Mouse (Mus musculus) CH12.LX (cell line): ENCODE measurements around the gene Comt. TPM values are rescaled to one million over a fixed set of nuclear protein-coding genes. Genes with fewer than 3 reads are reported as not detected.

Experiments used
- DNase-seq: peaks from one replicate; pipeline ENCODE4 v3.0.0-alpha.2; 2013; ENCODE audit errors: extremely low read depth
- H3K27ac ChIP-seq: 2 replicates; pipeline ENCODE4 v1.5.1; 2012; ENCODE audit warnings: low read depth, mild to moderate bottlenecking, control low read depth, moderate library complexity; ENCODE audit not compliant: insufficient read depth
- H3K27me3 ChIP-seq: replicated peaks from 2 replicates; pipeline ENCODE3; 2012; ENCODE audit warnings: inconsistent platforms
- H3K36me3 ChIP-seq, 2 experiments: replicated peaks in 1 of 2; 2 replicates each; pipeline versions ENCODE3 to v1.6.1; 2012; ENCODE audit warnings: inconsistent platforms in 1 of 2, low read length in 1 of 2, mild to moderate bottlenecking in 1 of 2, mixed read lengths in 1 of 2, moderate library complexity in 1 of 2; ENCODE audit not compliant: control insufficient read depth in 1 of 2, insufficient read depth in 1 of 2
- H3K4me1 ChIP-seq, 2 experiments: 2 replicates each; pipeline ENCODE4 v1.6.1; 2012; ENCODE audit warnings: inconsistent platforms in 1 of 2, moderate library complexity in 1 of 2; ENCODE audit not compliant: insufficient read depth in 2 of 2, control insufficient read depth in 1 of 2
- H3K4me2 ChIP-seq: 2 replicates; pipeline ENCODE4 v1.6.1; 2012; ENCODE audit warnings: low read depth, mild to moderate bottlenecking, control low read depth; ENCODE audit not compliant: poor library complexity, insufficient read depth, severe bottlenecking
- H3K4me3 ChIP-seq, 3 experiments: fragments of 150-350 bp in 1 of 3; sonication (generic) in 1 of 3; replicated peaks in 1 of 3; 2 replicates each; pipeline versions ENCODE3 to v1.5.1; 2011 to 2012; ENCODE audit warnings: low read depth in 2 of 3, low read length in 2 of 3, mild to moderate bottlenecking in 2 of 3, moderate library complexity in 2 of 3, control low read depth in 1 of 3, improper control_type of control experiment in 1 of 3, inconsistent platforms in 1 of 3, mixed read lengths in 1 of 3; ENCODE audit not compliant: poor library complexity in 1 of 3
- H3K79me2 ChIP-seq: replicated peaks from 2 replicates; pipeline ENCODE4 v1.6.1; 2012; ENCODE audit warnings: mild to moderate bottlenecking, moderate library complexity; ENCODE audit not compliant: control insufficient read depth, poor library complexity, insufficient read depth, severe bottlenecking; ENCODE audit errors: extremely low read depth
- H3K9ac ChIP-seq: 2 replicates; pipeline ENCODE4 v1.6.1; 2012; ENCODE audit warnings: low read depth, mild to moderate bottlenecking, control low read depth, moderate library complexity; ENCODE audit not compliant: insufficient read depth
- H3K9me3 ChIP-seq: replicated peaks from 2 replicates; pipeline ENCODE3; 2012; ENCODE audit warnings: low read length, inconsistent platforms, mixed read lengths
- ELF1 ChIP-seq: IDR thresholded peaks from 2 replicates; pipeline ENCODE4 v1.6.1; 2014; ENCODE audit warnings: low read depth, mild to moderate bottlenecking, inconsistent platforms, low read length, improper control_type of control experiment
- ETS1 ChIP-seq: conservative IDR thresholded peaks from 2 replicates; pipeline ENCODE4 v1.6.1; 2012; ENCODE audit warnings: low read depth, mild to moderate bottlenecking, inconsistent platforms, low read length, improper control_type of control experiment, moderate library complexity
- HCFC1 ChIP-seq: IDR thresholded peaks from 2 replicates; pipeline ENCODE4 v1.6.1; 2012; ENCODE audit warnings: low read depth, mild to moderate bottlenecking, inconsistent platforms, low read length, improper control_type of control experiment
- KAT2A ChIP-seq: IDR thresholded peaks from 2 replicates; pipeline ENCODE4 v1.6.1; 2012; ENCODE audit warnings: low read length, improper control_type of control experiment, inconsistent platforms; ENCODE audit not compliant: insufficient replicate concordance
- MAFK ChIP-seq: IDR thresholded peaks from 2 replicates; pipeline ENCODE4 v1.6.1; 2011; ENCODE audit warnings: low read length, improper control_type of control experiment; ENCODE audit not compliant: insufficient replicate concordance
- NELFE ChIP-seq: IDR thresholded peaks from 2 replicates; pipeline ENCODE4 v1.6.1; 2011; ENCODE audit warnings: low read depth, low read length, improper control_type of control experiment
- PAX5 ChIP-seq: IDR thresholded peaks from 2 replicates; pipeline ENCODE4 v1.6.1; 2012; ENCODE audit warnings: low read length, inconsistent platforms, mixed read lengths
- RAD21 ChIP-seq: IDR thresholded peaks from 2 replicates; pipeline ENCODE4 v1.6.1; 2011; ENCODE audit warnings: low read depth, mild to moderate bottlenecking, low read length, improper control_type of control experiment, moderate library complexity
- TBP ChIP-seq: conservative IDR thresholded peaks from 2 replicates; pipeline ENCODE4 v1.6.1; 2011; ENCODE audit warnings: low read depth, low read length, improper control_type of control experiment
- TCF12 ChIP-seq: IDR thresholded peaks from 2 replicates; pipeline ENCODE4 v1.6.1; 2014; ENCODE audit warnings: low read depth, mild to moderate bottlenecking, inconsistent platforms, low read length, improper control_type of control experiment
- UBTF ChIP-seq: IDR thresholded peaks from 2 replicates; pipeline ENCODE4 v1.6.1; 2012; ENCODE audit warnings: low read depth, mild to moderate bottlenecking, inconsistent platforms, low read length, improper control_type of control experiment, moderate library complexity
- USF1 ChIP-seq: IDR thresholded peaks from 2 replicates; pipeline ENCODE4 v1.6.1; 2014; ENCODE audit warnings: low read depth, mild to moderate bottlenecking, inconsistent platforms, low read length, improper control_type of control experiment
- USF2 ChIP-seq: conservative IDR thresholded peaks from 2 replicates; pipeline ENCODE4 v1.6.1; 2011; ENCODE audit warnings: low read depth, low read length, improper control_type of control experiment
- ZMIZ1 ChIP-seq: IDR thresholded peaks from 2 replicates; pipeline ENCODE4 v1.6.1; 2012; ENCODE audit warnings: low read depth, mild to moderate bottlenecking, inconsistent platforms, low read length, improper control_type of control experiment
- ZNF384 ChIP-seq: IDR thresholded peaks from 2 replicates; pipeline ENCODE4 v1.6.1; 2012; ENCODE audit warnings: low read depth, low read length, improper control_type of control experiment, inconsistent platforms
- dilution Hi-C: fragments of 300-500 bp; cut with MboI; formaldehyde crosslinking; loops from 2 replicates; pipeline ENCODE4 v1.14.3; 2020; ENCODE audit warnings: low sequenced_read_pairs; ENCODE audit not compliant: extremely low pct_unique_long_range_greater_than_20kb, extremely low pct_ligation_motif_present
- in situ Hi-C: fragments of 300-500 bp; cut with MboI; formaldehyde crosslinking; loops from 3 replicates; pipeline ENCODE4 v1.14.3; 2019; ENCODE audit warnings: low sequenced_read_pairs, low pct_ligation_motif_present, low pct_unique_long_range_greater_than_20kb, mixed read lengths
- polyA plus RNA-seq: library from polyadenylated mRNA; unstranded; fragments of >175 nt; gene quantifications from 2 replicates; pipeline ENCODE4 v1.2.1, GENCODE M21; 2012; ENCODE audit warnings: low read depth; ENCODE audit not compliant: insufficient read length
- total RNA-seq, 2 experiments: library from RNA; depleted of rRNA; stranded (reverse); fragments of 300-350 nt in 1 of 2; fragments of >200 nt in 1 of 2; gene quantifications; 2 replicates each; pipeline ENCODE4 v1.2.3; 2012 to 2014

Comt gene
- total and polyA plus RNA-seq, 3 experiments = 74.0 to 91.6 (median 84.8) TPM

DNA sequence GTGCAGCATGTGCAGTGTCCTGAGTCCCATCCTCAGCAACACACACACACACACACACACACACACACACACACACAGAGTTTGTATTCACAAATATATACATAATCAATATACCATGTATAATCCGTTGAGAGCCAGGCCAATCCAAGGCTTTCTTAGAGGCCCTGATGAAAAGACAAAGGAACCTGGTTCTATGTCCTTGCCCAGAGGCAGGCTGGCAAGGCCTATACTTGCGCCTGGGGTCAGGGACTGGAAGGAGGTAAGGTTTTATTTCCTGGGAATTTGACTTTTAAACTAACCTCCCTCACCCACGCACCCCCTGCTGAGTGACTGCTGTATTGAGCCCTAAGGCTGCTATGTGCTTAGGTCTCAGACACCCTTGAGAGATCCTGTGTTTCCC is 6.1 kb downstream of the Comt start:
- dilution Hi-C loops (no loop called here), in situ Hi-C loops (no loop called here)
- Histone ChIP-seq H3K27ac (no peak overlapping the region), H3K27me3 (no peaks in the 10 kb centered on the region), H3K4me2 (no peak overlapping the region), H3K9me3 (no peaks in the 10 kb centered on the region), H3K4me3 (no peak overlapping the region), H3K36me3 (peaks cover 19 to 73% of the 10 kb centered on the region in 2 experiments), H3K79me2 (peaks cover 5% of the 10 kb centered on the region), H3K9ac (no peak overlapping the region), H3K4me1 (peaks cover 6 to 38% of the 10 kb centered on the region in 2 experiments; a peak in 3 of 4 replicates)
- no peak for DNase-seq
- TF ChIP-seq MAFK (no peak), HCFC1 (no peak), KAT2A (no peak), PAX5 (no peak), USF2 (no peak), USF1 (no peak), TBP (no peak), ZNF384 (no peak), RAD21 (no peak), ZMIZ1 (no peak), TCF12 (no peak), ELF1 (no peak), UBTF (no peak)

- no peak overlapping the region for H3K4me3 ChIP-seq
- no peak overlapping the region for H3K27ac ChIP-seq
- no peaks in the 10 kb centered on the region; the same call in 1 of the 2 replicates for H3K79me2 ChIP-seq
- H3K27me3 ChIP-seq = no peaks in the 10 kb centered on the region
- H3K4me1 ChIP-seq = peaks cover 4 to 40% of the 10 kb centered on the region in 2 experiments; a peak in 3 of 4 replicates
- no peaks in the 10 kb centered on the region for H3K9me3 ChIP-seq
- H3K36me3 ChIP-seq = peaks cover 19 to 80% of the 10 kb centered on the region in 2 experiments
- H3K9ac ChIP-seq = no peak overlapping the region
- TF ChIP-seq ETS1 (no peak), NELFE (no peak), KAT2A (no peak), ZNF384 (peak; percentile 67)
- dilution Hi-C loops = no loop called here
- DNase-seq = no peak
- in situ Hi-C loops = no loop called here
- H3K4me2 ChIP-seq = no peak overlapping the region
Measured at GRCm38 (mm10) chr16:18419603-18420026, 7.0 kb downstream of the Comt start.
